Mouse (Mus musculus) lung, adult 2 months (tissue): ENCODE results near the gene Cst7.

Source experiments
- CTCF ChIP-seq: fragments of 200-500 bp; IDR thresholded peaks from 2 replicates; pipeline ENCODE4 v1.5.1; 2011; ENCODE audit warnings: mild to moderate bottlenecking, low read length, control low read depth; ENCODE audit not compliant: insufficient read depth
- POLR2A ChIP-seq: fragments of 200-500 bp; IDR thresholded peaks from 2 replicates; pipeline ENCODE4 v1.6.1; 2011; ENCODE audit warnings: low read depth, mild to moderate bottlenecking, control low read depth, low read length, borderline replicate concordance; ENCODE audit errors: extremely low read depth

- TF ChIP-seq POLR2A (no peak), CTCF (no peak)
Observed at GRCm38 (mm10) chr2:150610097-150610496, 39.9 kb downstream of the Cst7 start.
